Mouse (Mus musculus): ENCODE results near the gene Nelfb. TPM values are rescaled to one million over a fixed set of nuclear protein-coding genes. Genes with fewer than 3 reads are reported as not detected.
A peak's percentile ranks its signal among the peaks of the same experiment; 100 is the strongest.

Nelfb gene
- total RNA-seq, 2 experiments from 2014 or later, result 31.1 to 40.5 TPM

- DNase-seq, result no peak
These were observed 34.7 kb downstream of the Nelfb start for GRCm38 (mm10) chr2:25176573-25176972.

- DNase-seq, result no peak
These were observed 35.6 kb downstream of the Nelfb start for GRCm38 (mm10) chr2:25175690-25176078.

GRCm38 (mm10) chr2:25174866-25175689, 36.2 kb downstream of the Nelfb start:
- DNase-seq, result no peak

GRCm38 (mm10) chr2:25173821-25174220, 37.5 kb downstream of the Nelfb start:
- DNase-seq, result no peak

- DNase-seq, result no peak
These were observed 38.7 kb downstream of the Nelfb start for GRCm38 (mm10) chr2:25172629-25173028.

GRCm38 (mm10) chr2:25171769-25172153, 39.5 kb downstream of the Nelfb start:
- DNase-seq, result no peak

- no peak for DNase-seq
These were observed 40.1 kb downstream of the Nelfb start for GRCm38 (mm10) chr2:25171101-25171768.

- DNase-seq, result no peak
These were observed 40.8 kb downstream of the Nelfb start for GRCm38 (mm10) chr2:25170326-25171100.

GRCm38 (mm10) chr2:25169778-25170177, 41.5 kb downstream of the Nelfb start:
- no peak for DNase-seq

GRCm38 (mm10) chr2:25168665-25168978, 42.7 kb downstream of the Nelfb start:
- no peak for DNase-seq

GRCm38 (mm10) chr2:25167919-25168664, 43.2 kb downstream of the Nelfb start:
- peak; percentile 65 for DNase-seq

- no peak for DNase-seq
These were observed 43.8 kb downstream of the Nelfb start for GRCm38 (mm10) chr2:25167481-25167880.

GRCm38 (mm10) chr2:25157655-25158054, 53.6 kb downstream of the Nelfb start:
- no peak for DNase-seq

GRCm38 (mm10) chr2:25156990-25157389, 54.3 kb downstream of the Nelfb start:
- no peak for DNase-seq

GRCm38 (mm10) chr2:25156177-25156576, 55.1 kb downstream of the Nelfb start:
- DNase-seq, result no peak

GRCm38 (mm10) chr2:25151280-25151956, 59.9 kb downstream of the Nelfb start:
- no peak for DNase-seq

Other genes with a start within 250 kb of the Nelfb start
- gene Dph7, start 249.1 kb downstream of the Nelfb start, total RNA-seq (2021), result 1 to 10 TPM; 5.6 to 8.6 TPM
- 10 to 100 TPM; 47.5 to 53.0 TPM for gene Mrpl41, start 236.4 kb downstream of the Nelfb start, total RNA-seq (2021)
- 10 to 100 TPM; 18.0 to 19.3 TPM for gene Pnpla7, start 235.5 kb downstream of the Nelfb start, total RNA-seq (2021)
- 10 to 100 TPM; 25.8 to 36.1 TPM for gene Nsmf, start 157.1 kb downstream of the Nelfb start, total RNA-seq (2021)
- not detected for gene Entpd8, start 131.2 kb downstream of the Nelfb start, total RNA-seq (2021)
- gene Noxa1, start 116.3 kb downstream of the Nelfb start, total RNA-seq (2021), result not detected
- 10 to 100 TPM; 14.9 to 17.4 TPM for gene Nrarp, start 30.7 kb downstream of the Nelfb start, total RNA-seq (2021)
- gene Tor4a, start 14.6 kb downstream of the Nelfb start, total RNA-seq (2021), result 1 to 10 TPM; 1.9 to 2.9 TPM
- gene Stpg3, start 3.1 kb upstream of the Nelfb start, total RNA-seq (2021), result not detected
- gene Fam166a, start 7.3 kb upstream of the Nelfb start, total RNA-seq (2021), result not detected
- gene Tubb4b, start 13.2 kb upstream of the Nelfb start, total RNA-seq (2021), result 100 to 1,000 TPM; 470 to 500 TPM
- not detected for gene Slc34a3, start 22.9 kb upstream of the Nelfb start, total RNA-seq (2021)
- not detected for gene Rnf224, start 25.3 kb upstream of the Nelfb start, total RNA-seq (2021)
- 1 to 10 TPM; 1.9 to 2.2 TPM for gene Rnf208, start 30.8 kb upstream of the Nelfb start, total RNA-seq (2021)
- gene Cysrt1, start 31.0 kb upstream of the Nelfb start, total RNA-seq (2021), result not detected
- gene AL732309.1, start 35.4 kb upstream of the Nelfb start, total RNA-seq (2021), result 1 to 10 TPM; 1.3 to 1.4 TPM
- gene Tmem203, start 44.0 kb upstream of the Nelfb start, total RNA-seq (2021), result 10 to 100 TPM; 14.9 to 16.0 TPM
- 1 to 10 TPM; 4.7 to 6.8 TPM for gene Tprn, start 51.1 kb upstream of the Nelfb start, total RNA-seq (2021)
- gene Ssna1, start 60.9 kb upstream of the Nelfb start, total RNA-seq (2021), result 10 to 100 TPM; 39.5 to 40.3 TPM
- gene Anapc2, start 61.0 kb upstream of the Nelfb start, total RNA-seq (2021), result 10 to 100 TPM; 35.2 to 52.2 TPM
- gene Tmem210, start 76.7 kb upstream of the Nelfb start, total RNA-seq (2021), result not detected
- gene Lrrc26, start 78.4 kb upstream of the Nelfb start, total RNA-seq (2021), result under 1 TPM in 1 of 2 experiments, not detected in 1; 0.26 TPM
- under 1 TPM; 0.47 to 0.63 TPM for gene Grin1, start 107.7 kb upstream of the Nelfb start, total RNA-seq (2021)
- 10 to 100 TPM; 21.0 to 25.2 TPM for gene Man1b1, start 120.8 kb upstream of the Nelfb start, total RNA-seq (2021)
- gene Dpp7, start 144.9 kb upstream of the Nelfb start, total RNA-seq (2021), result 1 to 10 TPM; 7.9 to 9.5 TPM
- 1 to 10 TPM; 9.0 to 9.8 TPM for gene Uap1l1, start 154.2 kb upstream of the Nelfb start, total RNA-seq (2021)
- gene Sapcd2, start 160.8 kb upstream of the Nelfb start, total RNA-seq (2021), result 1 to 10 TPM; 2.1 to 3.7 TPM
- gene Entpd2, start 184.4 kb upstream of the Nelfb start, total RNA-seq (2021), result 10 to 100 TPM; 29.9 to 30.5 TPM
- gene Npdc1, start 187.9 kb upstream of the Nelfb start, total RNA-seq (2021), result 10 to 100 TPM; 25.2 to 37.3 TPM
- gene Fut7, start 211.8 kb upstream of the Nelfb start, total RNA-seq (2021), result not detected
- 10 to 100 TPM; 10.4 to 14.1 TPM for gene Abca2, start 217.2 kb upstream of the Nelfb start, total RNA-seq (2021)
- gene Clic3, start 245.3 kb upstream of the Nelfb start, total RNA-seq (2021), result under 1 TPM in 1 of 2 experiments, not detected in 1; 0.52 TPM
- 10 to 100 TPM; 23.5 to 25.2 TPM for gene Paxx, start 249.6 kb upstream of the Nelfb start, total RNA-seq (2021)